Mouse (Mus musculus): Measurements from ENCODE around the gene Rab40c. TPM values are rescaled to one million over a fixed set of nuclear protein-coding genes. Genes with fewer than 3 reads are reported as not detected.

Gene Rab40c
- polyA plus RNA-seq, 2 experiments: 3.4 to 6.4 TPM

- TF ChIP-seq CTCF (IDR thresholded peaks at IDR 0.05; ENCODE audit: low read depth) (no peak; the same call in 1 of the 2 replicates), EP300 (IDR thresholded peaks at IDR 0.05; ENCODE audit: low read depth) (peak; percentile 97)
- Histone ChIP-seq H3K27me3 (ENCODE audit: control insufficient read depth, insufficient read depth, low read length) (no peaks in the 10 kb centered on the region), H3K9me3 (ENCODE audit: control insufficient read depth, low read length) (no peaks in the 10 kb centered on the region), H3K27ac (peak overlapping the region; percentile 91), H3K4me3 (ENCODE audit: insufficient read depth in 1 of 2, low read depth in 2 of 2, low read length in 2 of 2) (peak overlapping the region; percentile 51 to 54), H3K4me1 (replicated peaks; ENCODE audit: control insufficient read depth in 2 of 2, insufficient read depth in 2 of 2, low read length in 1 of 2) (peaks cover 30 to 31% of the 10 kb centered on the region in 2 experiments), H3K9ac (replicated peaks) (peak overlapping the region; percentile 82), H3K4me2 (ENCODE audit: low read depth) (peak overlapping the region; percentile 73), H3K36me3 (replicated peaks; ENCODE audit: control insufficient read depth, insufficient read depth, low read depth) (peaks cover 10% of the 10 kb centered on the region; the same call in 1 of the 2 replicates)
- DNase-seq (ENCODE audit: low read depth in 3 of 3, low spot score in 3 of 3): peak; percentile 87 to 90 (median 88)
- WGBS (ENCODE audit: insufficient replicate concordance): 27% methylated on average over 5 of the region's 5 CpGs
- ATAC-seq (ENCODE audit: insufficient read depth): peak; percentile 97
Observed at GRCm38 (mm10) chr17:25961566-25961965, 42.0 kb upstream of the Rab40c start.

GRCm38 (mm10) chr17:25959630-25960467, 40.3 kb upstream of the Rab40c start:
- TF ChIP-seq CTCF (IDR thresholded peaks at IDR 0.05; ENCODE audit: low read depth): no peak; the same call in 1 of the 2 replicates
- TF ChIP-seq EP300 (IDR thresholded peaks at IDR 0.05; ENCODE audit: low read depth): no peak
- DNase-seq (ENCODE audit: low read depth in 3 of 3, low spot score in 3 of 3) (no peak), ATAC-seq (ENCODE audit: insufficient read depth) (no peak)
- no peak overlapping the region for H3K9ac ChIP-seq (replicated peaks)
- H3K36me3 ChIP-seq (replicated peaks; ENCODE audit: control insufficient read depth, insufficient read depth, low read depth): peaks cover 10% of the 10 kb centered on the region; the same call in 1 of the 2 replicates
- H3K4me1 ChIP-seq (replicated peaks; ENCODE audit: control insufficient read depth in 2 of 2, insufficient read depth in 2 of 2, low read length in 1 of 2): peaks cover 30 to 31% of the 10 kb centered on the region in 2 experiments
- H3K27me3 ChIP-seq (ENCODE audit: control insufficient read depth, insufficient read depth, low read length): no peaks in the 10 kb centered on the region
- no peaks in the 10 kb centered on the region for H3K9me3 ChIP-seq (ENCODE audit: control insufficient read depth, low read length)
- H3K4me3 ChIP-seq (ENCODE audit: insufficient read depth in 1 of 2, low read depth in 2 of 2, low read length in 2 of 2): no peak overlapping the region
- H3K27ac ChIP-seq: peak overlapping the region; percentile 91
- WGBS (ENCODE audit: insufficient replicate concordance): 89% methylated on average over 23 of the region's 23 CpGs
- H3K4me2 ChIP-seq (ENCODE audit: low read depth): no peak overlapping the region

GRCm38 (mm10) chr17:25958771-25959494, 39.4 kb upstream of the Rab40c start:
- TF ChIP-seq EP300 (IDR thresholded peaks at IDR 0.05; ENCODE audit: low read depth) (no peak), CTCF (IDR thresholded peaks at IDR 0.05; ENCODE audit: low read depth) (no peak)
- Histone ChIP-seq H3K27me3 (ENCODE audit: control insufficient read depth, insufficient read depth, low read length) (peaks cover 3% of the 10 kb centered on the region; the same call in 1 of the 2 replicates), H3K9ac (replicated peaks) (no peak overlapping the region), H3K4me1 (replicated peaks; ENCODE audit: control insufficient read depth in 2 of 2, insufficient read depth in 2 of 2, low read length in 1 of 2) (peaks cover 30 to 31% of the 10 kb centered on the region in 2 experiments), H3K36me3 (replicated peaks; ENCODE audit: control insufficient read depth, insufficient read depth, low read depth) (peaks cover 9% of the 10 kb centered on the region; the same call in 1 of the 2 replicates), H3K4me2 (ENCODE audit: low read depth) (no peak overlapping the region), H3K4me3 (ENCODE audit: insufficient read depth in 1 of 2, low read depth in 2 of 2, low read length in 2 of 2) (no peak overlapping the region), H3K27ac (peak overlapping the region; percentile 18), H3K9me3 (ENCODE audit: control insufficient read depth, low read length) (no peaks in the 10 kb centered on the region)
- ATAC-seq (ENCODE audit: insufficient read depth): no peak
- no peak for DNase-seq (ENCODE audit: low read depth in 3 of 3, low spot score in 3 of 3)
- WGBS (ENCODE audit: insufficient replicate concordance): 92% methylated on average over 11 of the region's 11 CpGs

GRCm38 (mm10) chr17:25957586-25958051, 38.1 kb upstream of the Rab40c start:
- H3K4me1 ChIP-seq (replicated peaks; ENCODE audit: control insufficient read depth in 2 of 2, insufficient read depth in 2 of 2, low read length in 1 of 2): peaks cover 22% of the 10 kb centered on the region in 2 experiments
- no peak overlapping the region for H3K9ac ChIP-seq (replicated peaks)
- TF ChIP-seq EP300 (IDR thresholded peaks at IDR 0.05; ENCODE audit: low read depth): no peak
- no peak for TF ChIP-seq CTCF (IDR thresholded peaks at IDR 0.05; ENCODE audit: low read depth)
- no peaks in the 10 kb centered on the region; the same call in 1 of the 2 replicates for H3K36me3 ChIP-seq (replicated peaks; ENCODE audit: control insufficient read depth, insufficient read depth, low read depth)
- DNase-seq (ENCODE audit: low read depth in 3 of 3, low spot score in 3 of 3) (no peak), ATAC-seq (ENCODE audit: insufficient read depth) (no peak)
- no peak overlapping the region for H3K4me2 ChIP-seq (ENCODE audit: low read depth)
- H3K27me3 ChIP-seq (ENCODE audit: control insufficient read depth, insufficient read depth, low read length): peaks cover 16% of the 10 kb centered on the region
- no peaks in the 10 kb centered on the region for H3K9me3 ChIP-seq (ENCODE audit: control insufficient read depth, low read length)
- H3K27ac ChIP-seq: no peak overlapping the region
- no peak overlapping the region for H3K4me3 ChIP-seq (ENCODE audit: insufficient read depth in 1 of 2, low read depth in 2 of 2, low read length in 2 of 2)
- WGBS (ENCODE audit: insufficient replicate concordance): 83% methylated on average over 14 of the region's 14 CpGs
